Mouse (Mus musculus) kidney, postnatal 14 days (tissue): Measurements from ENCODE around the gene Dlg4.
A peak's percentile ranks its signal among the peaks of the same experiment; 100 is the strongest.

Experiments
- DNase-seq: peaks from one replicate; pipeline ENCODE4 v3.0.0; 2022; ENCODE audit warnings: mixed read lengths

Gene Dlg4

GRCm38 (mm10) chr11:70020731-70021263 is 4.1 kb downstream of the Dlg4 start:
- peak; percentile 84 for DNase-seq

GRCm38 (mm10) chr11:70021264-70022132 is 4.8 kb downstream of the Dlg4 start:
- peak; percentile 97 for DNase-seq

- DNase-seq: no peak
These were observed 6.9 kb downstream of the Dlg4 start for GRCm38 (mm10) chr11:70023481-70024150.

DNA sequence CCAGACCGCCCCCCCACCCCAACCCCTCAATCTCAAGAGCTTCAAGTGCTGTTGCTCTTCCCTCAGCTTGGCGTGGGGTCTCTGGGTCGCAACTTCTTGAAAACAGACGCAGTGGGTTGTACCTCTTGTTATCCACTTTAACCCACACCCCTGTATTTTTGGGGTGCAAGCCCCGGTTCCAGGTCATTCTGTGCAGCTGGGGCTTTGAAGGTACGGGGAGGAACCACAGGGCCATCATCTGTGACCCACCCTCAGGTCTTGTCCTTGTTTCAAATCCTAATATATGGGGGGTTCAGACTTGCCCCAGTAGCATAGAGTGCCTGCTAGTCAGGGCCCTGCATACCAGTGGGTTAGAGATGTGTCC is 7.4 kb downstream of the Dlg4 start:
- no peak for DNase-seq

DNA sequence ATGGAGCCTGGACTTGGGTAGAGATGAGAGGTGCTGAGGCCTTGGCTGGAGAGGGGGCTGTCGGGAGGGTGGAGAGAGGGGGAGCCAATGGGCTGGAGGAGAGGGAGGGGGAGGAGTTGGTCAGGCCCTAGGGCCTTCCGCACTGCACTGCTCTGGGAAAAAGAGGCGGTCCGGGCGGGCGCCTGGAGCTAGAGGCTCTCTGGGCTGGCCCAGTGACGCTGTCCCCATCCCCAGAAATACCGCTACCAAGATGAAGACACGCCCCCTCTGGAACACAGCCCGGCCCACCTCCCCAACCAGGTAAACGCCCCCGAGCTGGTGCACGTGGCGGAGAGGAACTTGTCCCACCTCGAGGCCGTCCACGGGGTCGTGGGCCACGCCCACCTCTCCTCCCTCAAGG is 9.9 kb downstream of the Dlg4 start:
- peak; percentile 65 for DNase-seq

DNA sequence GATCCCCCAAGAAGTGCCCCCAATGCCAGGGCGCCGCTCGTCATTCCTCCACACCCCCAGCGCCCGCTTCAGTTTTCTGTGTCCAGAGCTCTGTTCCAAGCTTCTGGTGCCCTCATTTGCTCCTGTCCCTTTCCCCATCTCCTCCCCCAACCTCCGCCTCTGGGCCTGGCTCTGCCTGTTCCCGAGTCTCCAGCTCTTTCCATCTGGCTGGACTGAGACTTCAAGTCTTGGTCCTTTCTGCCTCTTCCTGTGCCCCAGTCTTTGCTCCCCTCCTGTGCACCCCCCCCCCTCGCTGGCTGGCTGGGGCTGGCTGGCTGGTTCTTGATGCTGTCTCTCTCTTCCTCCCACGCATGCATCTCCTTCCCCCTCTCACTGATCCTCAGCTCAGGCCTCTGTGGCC is 10.7 kb downstream of the Dlg4 start:
- DNase-seq: no peak

GRCm38 (mm10) chr11:70028401-70029129 is 11.8 kb downstream of the Dlg4 start:
- no peak for DNase-seq

- DNase-seq: peak; percentile 65
These were observed 12.5 kb downstream of the Dlg4 start for GRCm38 (mm10) chr11:70029130-70029801.

DNA sequence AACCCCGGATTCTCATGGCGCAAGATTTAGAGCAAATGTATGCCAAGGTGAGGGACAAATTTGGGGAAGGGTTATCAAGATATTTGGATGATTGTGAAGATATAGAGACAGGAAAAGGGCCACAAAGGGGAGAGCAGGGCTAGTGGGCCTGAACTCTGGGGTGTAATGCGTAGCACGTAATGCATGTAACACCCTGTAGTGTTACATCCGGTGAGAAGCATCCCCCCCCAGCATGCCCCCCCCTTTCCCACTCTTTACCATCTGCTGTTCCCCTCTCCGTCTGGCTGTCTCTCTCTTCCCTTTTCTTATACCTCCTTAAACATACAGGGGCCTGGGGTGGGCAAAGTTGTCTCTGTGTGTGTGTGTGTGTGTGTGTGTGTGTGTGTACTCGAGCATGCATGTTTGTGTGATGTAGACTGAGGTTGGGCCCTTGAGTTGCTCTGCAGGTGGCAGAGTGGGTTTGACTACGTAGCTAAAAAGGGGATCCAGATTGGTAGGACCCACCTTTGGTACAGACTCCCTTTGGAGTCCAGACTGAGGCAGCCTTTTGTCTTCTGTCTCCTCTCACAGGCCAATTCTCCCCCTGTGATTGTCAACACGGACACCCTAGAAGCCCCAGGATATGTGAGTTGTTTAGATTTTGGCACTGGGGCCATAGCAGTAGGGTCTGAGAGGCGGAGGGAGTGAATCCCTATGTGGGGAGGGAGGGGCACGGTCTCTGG is 13.2 kb downstream of the Dlg4 start:
- DNase-seq: no peak

DNA sequence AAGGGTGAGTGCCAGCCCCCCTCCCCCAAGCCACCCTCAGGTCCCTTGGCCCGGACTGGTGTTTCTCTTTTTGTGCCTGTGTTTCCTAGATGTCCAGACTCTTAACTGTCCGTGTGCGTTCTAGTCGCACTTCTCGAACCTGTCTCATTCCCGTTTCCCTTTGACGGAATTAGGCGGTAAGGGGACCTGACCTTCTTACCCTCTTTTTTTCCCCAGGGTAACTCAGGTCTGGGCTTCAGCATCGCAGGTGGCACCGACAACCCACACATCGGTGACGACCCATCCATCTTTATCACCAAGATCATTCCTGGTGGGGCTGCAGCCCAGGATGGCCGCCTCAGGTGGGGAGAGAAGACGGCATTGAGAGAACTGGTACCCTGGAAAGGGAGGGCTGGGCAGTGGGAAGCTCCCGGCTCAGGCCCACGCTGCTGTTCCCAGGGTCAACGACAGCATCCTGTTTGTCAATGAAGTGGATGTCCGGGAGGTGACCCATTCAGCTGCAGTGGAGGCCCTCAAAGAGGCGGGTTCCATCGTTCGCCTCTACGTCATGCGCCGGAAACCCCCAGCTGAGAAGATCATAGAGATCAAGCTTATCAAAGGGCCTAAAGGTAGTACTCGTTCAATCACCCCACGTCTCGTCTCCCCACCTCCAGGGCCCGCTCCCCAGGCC is 14.0 kb downstream of the Dlg4 start:
- DNase-seq: no peak

DNA sequence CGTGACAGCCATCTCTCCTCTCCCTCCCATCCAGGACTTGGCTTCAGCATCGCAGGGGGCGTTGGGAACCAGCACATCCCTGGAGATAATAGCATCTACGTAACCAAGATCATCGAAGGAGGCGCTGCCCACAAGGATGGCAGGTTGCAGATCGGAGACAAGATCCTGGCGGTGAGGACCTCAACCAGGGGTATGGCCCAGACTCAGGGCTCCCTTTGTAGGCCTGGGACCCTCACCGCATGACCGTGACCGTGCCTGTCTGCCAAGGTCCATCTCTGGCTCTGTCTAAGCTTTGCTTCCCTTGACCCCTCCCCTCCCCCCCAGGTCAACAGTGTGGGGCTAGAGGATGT is 14.6 kb downstream of the Dlg4 start:
- DNase-seq: no peak

DNA sequence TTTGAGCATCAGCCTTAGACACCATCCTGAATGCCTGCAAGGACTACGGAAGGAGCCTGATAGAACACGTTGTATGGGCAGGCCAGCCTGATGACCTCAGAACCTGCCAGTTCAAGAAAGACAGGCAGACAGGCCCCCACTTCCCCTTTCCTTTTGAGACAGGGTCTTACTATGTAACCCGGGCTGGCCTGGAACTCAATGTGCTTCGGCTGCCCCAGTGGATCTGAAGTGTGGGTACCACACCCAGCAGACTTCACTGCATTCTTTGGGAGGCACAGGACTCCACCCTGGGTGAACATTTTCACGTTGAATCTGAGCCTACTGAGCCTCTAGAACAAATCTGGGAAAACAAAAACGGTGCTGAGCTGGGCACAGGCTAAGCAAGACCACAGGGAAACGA is 21.4 kb downstream of the Dlg4 start:
- DNase-seq: no peak

DNA sequence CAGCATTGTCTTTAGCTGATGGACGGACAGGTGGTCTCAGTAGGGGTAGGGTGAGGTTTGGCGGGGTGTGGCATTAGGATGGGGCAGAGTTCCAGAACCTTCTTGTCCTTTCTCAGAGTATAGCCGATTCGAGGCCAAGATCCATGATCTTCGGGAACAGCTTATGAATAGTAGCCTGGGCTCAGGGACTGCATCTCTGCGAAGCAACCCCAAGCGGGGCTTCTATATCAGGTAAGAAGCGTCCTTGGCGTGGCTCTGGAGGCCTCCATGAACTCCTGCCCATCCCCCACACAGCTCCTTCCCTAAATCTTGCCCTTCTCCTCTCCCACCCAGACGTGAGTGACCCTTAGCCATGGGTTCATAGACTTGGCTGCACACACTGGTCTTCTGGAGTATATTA is 22.9 kb downstream of the Dlg4 start:
- DNase-seq: no peak

DNA sequence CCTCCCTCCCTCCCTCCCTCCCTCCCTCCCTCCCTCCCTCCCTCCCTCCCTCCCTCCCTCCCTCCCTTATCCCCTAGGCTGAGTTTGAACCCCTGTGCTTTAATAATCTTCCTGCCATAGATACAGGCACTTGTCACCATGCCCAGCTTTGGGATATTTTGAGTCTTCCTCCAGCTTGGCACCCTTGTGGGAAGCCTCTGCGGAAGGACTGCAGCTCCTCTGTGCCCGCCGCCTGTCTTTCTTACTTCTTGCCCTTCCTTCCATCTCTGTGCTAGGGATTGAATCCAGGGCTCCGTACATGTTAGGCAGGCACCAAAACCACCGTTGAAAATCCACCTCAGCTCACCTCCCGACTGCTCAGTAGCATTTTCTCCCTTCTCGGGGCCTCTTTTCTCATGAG is 23.4 kb downstream of the Dlg4 start:
- DNase-seq: no peak

DNA sequence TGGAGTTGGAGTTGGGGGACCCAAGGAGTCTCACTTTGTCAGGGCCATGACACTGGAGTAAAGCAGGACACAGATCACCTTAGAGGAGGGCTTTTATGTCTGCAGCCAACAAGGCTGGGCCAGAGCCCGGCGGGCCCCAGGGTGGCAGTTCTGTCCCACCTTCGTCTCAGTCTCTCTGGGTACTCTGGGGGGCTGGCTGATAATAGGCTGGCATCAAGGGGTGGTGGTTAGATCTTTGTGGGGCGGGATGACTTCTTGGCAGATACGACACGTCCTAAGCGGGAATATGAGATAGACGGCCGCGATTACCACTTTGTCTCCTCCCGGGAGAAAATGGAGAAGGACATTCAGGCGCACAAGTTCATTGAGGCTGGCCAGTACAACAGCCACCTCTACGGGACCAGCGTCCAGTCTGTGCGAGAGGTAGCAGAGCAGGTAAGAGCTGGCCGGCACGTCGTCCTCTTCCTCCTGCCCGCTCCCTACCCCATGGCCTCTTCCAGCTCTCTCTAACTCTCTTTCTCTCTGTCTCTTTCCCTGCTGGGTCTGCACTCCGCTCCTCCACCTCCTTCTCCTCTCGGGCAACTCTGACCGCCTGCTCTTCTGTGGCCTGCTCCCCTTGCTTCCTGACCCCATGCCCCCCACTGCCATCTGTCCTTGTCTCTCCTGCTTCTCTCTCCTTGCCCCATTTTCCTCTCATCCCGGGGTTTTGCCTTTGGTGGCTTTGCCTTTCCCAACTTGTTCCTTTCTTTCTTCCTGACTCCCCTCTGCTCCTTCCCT is 25.8 kb downstream of the Dlg4 start:
- DNase-seq: no peak

- no peak for DNase-seq
These were observed 26.9 kb downstream of the Dlg4 start for GRCm38 (mm10) chr11:70043665-70044064.

DNA sequence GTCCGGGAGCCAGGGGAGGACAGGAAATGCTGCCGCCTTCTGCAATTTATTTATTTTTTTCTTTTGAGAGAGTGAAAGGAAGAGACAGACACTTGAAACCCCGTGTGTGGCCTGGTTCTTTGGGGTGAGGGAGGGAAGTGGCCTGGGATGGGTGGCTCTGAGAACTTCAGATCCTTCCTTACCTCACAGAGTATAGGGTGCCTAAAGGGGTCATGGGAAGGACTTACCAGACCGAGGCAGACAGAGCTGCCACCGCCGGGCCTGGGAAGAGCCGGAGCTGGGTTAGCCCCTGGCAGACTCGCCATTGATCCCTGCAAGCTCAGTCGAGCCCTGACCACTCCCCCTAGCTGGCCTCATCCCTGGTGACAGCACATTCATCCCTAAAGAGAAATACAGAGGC is 28.7 kb downstream of the Dlg4 start:
- DNase-seq: no peak

GRCm38 (mm10) chr11:70049366-70049765 is 32.6 kb downstream of the Dlg4 start:
- DNase-seq: no peak

DNA sequence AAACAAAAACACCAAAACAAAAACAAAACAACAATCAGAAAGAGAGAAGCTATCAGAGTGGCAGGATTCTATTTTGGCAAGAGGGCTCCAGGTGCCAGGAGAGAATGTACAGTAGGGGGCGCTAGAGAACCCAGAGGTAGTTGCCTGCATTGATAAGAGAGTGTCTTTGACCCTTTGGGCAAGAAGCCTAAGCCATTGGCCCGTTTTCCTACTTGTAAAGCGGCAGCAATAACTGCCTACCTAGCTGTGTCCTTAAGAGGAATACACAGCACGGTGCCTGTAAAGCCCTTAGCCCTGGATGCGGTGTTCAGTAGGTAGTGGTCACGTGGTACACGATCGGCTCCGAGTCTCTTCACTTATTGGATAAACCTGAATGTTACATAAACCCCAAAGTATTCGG is 33.1 kb downstream of the Dlg4 start:
- DNase-seq: no peak

DNA sequence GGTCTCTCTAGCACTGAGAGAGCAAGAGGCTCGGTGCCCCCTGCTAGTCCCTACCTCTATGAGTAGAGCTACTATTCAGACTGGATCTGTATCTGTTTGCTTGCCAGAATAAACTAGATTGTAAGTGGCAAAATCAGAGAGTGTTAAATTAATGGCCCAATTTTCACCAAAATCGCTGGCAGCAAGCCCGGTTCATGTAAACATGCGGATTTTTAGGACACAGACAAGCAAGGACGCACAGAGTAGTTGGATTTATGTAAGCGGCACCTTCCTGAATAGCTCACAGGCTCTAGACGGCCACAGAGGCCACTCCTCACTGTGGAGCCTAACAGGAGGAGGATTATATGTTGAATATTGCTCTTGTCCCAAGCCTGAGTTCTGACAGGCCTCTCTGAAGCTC is 36.4 kb downstream of the Dlg4 start:
- no peak for DNase-seq
